Mouse (Mus musculus) forelimb bud, embryonic 11.5 days (tissue): Measurements from ENCODE around the gene Dpp6.
"Not testable (repeated sequence)": the region's sequence is repeated elsewhere in the genome, so short reads cannot be mapped to it uniquely, and the experiment has no call there.

Experiments
- DNase-seq: peaks from one replicate; pipeline ENCODE4 v3.0.0-alpha.2; 2012; ENCODE audit warnings: low read depth, low spot score

Dpp6 gene

DNA sequence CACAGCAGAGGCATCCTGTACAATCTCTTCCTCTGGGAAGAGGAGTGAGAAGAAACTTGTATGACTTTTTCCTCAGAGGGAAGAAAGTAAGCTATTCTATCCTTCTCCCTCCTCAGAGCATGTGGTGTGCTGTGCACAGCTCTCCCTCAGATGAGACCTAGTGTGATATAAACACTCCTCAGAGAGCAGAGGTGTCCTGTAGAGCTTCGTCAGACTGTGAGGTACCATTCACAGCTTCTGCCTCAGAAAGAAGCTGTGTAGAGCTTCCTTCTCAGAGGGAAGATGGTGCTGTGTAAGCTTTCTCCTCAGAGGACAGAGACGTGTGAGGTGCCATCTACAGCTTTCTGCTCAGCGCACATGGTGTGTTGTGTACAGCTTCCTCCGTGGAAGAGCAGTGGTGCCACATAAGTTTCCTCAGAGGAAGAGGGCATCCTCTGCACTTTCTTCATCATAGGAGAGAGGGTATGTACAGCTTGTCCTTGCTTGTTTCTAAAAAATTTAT lies 658.0 kb downstream of the Dpp6 start:
- DNase-seq, result no peak

DNA sequence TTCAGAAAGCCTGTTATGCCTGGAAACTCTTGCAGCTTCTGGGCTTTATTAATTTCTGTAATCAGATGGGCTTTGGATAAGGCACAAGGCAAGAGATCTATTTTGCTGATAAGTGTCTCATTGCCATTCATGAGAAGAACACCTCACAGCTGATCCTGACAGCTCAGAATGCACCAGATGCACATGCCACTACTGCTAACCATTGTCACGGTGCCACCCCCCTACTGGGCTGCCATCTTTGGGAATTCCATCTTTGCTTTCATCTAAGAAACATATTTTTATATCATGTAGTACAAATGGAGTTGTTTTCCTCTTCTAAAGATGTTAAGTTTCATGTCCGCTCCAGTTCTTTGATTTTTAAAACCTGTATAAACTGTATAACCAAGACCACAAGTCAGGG lies 664.7 kb downstream of the Dpp6 start:
- no peak for DNase-seq

DNA sequence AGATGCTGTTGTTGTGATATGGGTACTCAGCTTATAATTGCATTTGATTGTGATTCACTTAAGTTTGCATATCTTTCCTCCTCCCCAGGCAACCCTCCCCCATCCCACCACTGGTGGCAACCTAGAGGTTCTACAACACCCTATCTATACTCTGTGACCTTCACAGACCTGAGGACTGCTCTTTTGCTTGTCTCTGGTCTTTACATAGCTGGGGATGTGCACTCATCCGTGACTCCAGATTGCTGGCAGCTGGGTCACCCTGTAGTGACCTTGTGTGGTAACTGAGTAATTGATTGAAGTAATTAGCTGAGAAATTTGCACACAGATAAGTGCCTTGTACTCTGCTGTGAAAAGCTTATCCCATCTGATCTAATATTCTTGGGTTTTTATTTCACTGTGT lies 669.1 kb downstream of the Dpp6 start:
- no peak for DNase-seq

DNA sequence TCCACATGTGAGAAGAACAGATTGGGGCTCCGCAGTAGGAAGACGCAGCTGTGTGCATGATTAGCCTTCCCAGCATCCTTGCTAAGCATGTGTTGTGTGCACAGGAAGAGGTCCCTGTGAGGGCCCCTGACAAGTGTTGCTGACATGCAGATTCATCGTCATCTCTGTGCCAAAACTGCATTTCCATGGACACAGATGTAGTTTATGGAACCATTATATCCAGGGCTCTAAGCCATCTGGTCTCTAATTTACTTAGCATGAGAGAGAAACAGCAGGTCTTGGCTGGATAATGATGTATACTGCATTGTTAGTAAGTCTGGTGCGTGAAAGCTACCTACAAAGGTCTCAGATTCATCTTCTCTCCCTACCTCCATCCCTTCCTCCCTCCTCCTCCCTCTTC lies 673.9 kb downstream of the Dpp6 start:
- DNase-seq, result no peak

DNA sequence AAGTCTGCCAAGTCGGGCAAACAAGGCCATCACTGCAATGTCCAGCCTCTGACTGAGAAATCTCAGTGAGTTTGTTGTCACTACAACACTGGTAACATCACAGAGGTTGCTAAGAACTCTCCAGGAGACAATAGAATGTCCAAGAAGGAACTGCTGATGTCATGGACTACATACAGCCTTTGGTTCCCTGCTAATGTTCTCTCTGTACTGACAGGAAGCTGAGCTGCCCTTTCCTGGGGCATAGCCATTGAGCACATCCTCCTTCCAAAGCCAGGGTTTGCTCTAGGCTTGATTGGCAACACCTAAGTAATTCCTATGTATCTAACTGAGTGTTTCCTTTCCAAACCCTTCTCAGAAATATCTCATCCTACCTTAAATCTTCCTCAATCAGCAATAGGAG lies 684.3 kb downstream of the Dpp6 start, which contains the start of gene Speer4b:
Gene Speer4b (minus strand): TSS at position 101 of the 400 bp plus-strand sequence.
- not testable (repeated sequence) for DNase-seq

DNA sequence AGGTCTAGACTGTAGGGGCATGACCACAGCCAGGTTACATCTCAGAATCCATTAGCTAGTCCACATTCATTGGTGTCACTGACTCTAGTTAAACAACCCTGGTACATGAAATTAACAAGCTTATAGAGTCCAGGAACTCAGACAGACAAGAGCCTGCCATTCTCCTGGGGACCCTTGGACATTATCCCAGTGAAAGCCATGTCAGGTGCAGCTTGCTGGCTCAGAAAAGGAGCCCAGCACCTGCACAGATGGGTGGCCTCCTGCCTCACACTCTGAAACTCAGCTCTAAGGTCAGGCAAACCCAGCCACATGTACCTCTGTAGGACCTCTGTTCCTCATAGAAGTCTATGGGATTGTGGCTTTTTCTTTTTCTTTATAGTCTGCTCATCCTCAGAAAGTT lies 701.7 kb downstream of the Dpp6 start:
- no peak for DNase-seq

DNA sequence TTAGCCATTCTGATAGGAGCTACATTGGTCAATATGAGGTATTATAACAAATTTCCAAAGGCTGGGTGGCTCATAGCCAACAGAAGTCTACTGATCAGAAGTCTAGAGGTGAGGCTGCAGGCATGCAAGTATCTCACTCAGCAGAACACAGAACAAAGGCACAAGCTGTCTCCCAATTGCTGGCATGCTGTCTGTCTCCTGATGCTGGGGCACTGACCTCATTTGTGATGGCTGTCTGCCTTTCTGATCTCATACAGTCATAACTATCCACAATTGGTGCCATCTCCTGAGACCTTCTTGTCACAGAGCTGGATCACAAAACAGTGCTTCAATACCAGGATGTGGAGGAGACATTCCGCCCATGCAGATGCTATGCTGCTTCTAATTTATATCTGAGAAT lies 709.9 kb downstream of the Dpp6 start:
- no peak for DNase-seq

DNA sequence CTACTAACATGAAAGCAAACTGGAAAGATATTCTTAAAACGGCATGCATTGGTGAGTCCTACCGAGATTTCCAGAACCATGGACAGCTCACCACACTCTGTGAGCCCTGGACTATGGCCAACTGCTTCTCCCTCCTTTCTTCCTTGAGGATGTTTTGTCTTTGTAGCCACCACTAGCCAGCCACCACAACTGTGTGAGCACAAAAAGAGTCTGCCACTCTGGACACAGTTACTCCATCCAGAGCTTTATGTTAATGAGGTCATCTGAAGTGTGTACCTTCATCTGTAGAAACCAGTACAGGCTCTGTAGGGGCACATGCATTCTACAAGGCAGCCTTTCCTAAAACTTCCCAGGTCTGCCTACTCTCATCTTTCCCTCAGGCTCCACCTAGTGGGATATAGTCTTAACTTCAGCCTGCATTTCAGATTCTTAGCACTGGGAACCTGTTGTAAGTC lies 727.8 kb downstream of the Dpp6 start:
- peak; percentile 69 for DNase-seq

DNA sequence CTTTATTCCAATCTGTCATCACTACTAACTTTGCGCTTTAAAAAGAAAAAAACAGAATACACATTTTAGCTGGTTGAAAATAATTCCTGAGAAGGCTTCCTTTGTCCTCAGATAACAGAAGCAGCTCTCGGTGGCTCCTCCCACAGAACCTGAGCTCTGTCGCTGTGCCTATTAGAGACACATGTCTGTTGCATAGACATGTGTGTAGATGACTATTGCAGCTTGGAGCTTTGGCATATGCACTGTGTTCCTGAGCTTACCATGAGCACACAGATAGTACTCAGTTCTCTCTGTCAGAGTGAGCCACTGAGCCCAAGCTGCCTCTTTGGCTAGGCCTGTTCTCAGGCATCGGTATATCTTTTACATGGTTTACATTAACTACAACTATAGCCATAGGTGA lies 732.3 kb downstream of the Dpp6 start:
- no peak for DNase-seq

DNA sequence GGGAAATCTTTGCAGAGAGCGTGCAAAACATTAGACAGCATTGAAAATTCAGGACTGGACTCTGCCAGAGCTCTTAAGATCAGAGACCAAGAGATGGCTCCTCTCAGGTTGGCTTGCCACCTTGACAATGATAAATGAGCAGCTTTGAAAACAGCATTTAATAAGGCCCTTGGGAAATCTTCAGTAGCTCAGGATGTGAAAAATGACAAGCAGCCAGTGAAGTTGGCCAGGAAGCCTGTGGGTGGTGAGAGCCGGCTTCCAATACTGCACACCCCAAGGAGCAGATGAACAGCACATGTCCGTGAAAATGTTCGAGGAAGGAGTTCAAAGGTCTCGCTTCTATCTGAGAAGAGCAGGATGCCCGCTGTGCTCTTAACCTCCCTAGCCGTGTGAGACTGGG lies 748.7 kb downstream of the Dpp6 start:
- no peak for DNase-seq

DNA sequence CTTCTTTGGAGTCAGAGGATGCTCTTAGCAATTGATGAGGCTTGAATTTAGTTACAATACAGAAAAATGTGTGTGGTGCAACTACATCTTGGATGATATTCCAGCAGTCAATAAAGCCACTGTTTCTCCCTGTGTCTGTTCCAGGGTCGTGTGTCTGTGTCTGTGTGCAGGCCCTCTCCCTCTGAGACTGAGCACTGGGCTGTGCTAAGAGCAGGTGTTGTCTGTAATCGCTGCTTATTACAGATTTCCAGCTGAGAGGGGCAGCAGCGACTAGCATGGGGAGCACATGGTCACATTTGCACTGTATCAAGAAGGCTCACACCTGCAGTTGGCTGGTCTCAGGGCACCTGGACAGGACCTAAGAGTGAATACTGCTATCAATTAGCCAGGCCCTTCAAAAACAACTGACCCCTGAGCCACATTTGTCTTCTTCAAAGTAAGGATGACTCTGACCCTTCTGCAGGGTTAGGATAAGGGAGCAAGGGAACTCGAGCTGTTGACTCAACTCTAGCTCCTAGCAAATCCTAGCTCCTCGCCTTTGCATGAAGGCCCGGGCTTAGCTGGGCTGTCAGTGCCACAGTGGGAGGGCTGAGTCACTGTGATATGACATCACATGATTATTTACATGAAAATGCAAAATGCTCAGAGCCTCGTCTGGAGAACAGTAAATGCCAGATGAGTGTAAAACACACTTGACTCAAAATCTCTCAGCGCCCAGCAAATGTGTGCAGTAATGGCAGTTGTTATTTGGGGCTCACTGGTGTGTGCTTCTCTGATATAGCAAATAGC lies 771.2 kb downstream of the Dpp6 start:
- no peak for DNase-seq

DNA sequence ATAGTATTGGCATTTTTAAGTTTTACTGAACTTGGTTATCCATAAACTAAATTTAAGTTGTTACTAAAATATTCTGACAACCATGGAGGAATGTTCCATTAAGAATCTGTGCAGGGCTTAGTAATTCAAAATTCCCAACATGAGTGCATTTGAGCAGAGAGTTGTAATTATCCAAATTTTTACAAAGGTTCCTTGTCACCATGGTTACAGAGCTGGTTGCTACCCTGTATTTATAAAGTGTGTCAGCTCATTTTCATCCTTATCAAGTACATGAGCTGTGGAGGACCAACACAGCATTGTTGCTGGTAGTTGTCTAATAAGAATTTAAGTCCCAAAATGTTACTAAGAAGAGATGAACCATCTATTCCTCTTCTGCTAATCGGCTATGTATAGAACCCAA lies 787.1 kb downstream of the Dpp6 start:
- DNase-seq, result no peak

DNA sequence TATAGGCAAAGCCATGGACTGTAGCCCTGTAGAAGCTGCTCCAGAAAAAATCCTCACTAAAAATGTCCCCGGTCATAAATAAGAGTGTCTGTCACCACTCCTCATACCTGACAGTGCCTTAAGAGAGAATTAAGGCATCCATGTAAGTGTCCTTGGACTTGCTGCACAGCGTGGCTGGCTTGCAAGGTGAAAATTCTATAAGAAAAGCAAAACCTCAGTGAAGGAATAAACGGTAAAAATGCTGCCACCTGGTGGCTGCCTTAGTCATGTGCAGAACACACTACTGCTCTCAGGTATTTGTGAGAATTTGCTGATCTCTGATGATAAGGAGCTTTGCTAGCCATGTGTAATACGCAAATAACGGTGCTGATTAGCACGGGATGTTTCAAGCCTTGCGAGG lies 798.8 kb downstream of the Dpp6 start:
- peak; percentile 60 for DNase-seq

DNA sequence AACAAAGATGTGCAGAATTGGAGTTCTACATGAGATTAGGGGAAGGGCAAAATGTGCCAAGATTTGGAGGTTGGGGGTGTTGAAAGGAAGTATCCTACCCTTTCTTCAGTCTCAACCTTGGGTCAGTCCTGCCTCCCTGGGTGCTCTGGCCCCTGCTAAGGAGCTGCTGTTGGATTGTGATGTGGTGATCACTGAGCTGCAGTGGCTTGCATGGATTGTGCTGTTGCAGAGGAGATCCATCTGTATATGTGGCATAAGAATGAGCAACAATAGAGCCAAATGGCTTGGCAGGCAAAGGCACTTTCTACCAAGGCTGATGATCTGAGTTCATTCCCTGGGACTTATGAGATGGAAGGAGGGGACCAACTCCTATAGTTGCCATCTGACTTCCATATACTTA lies 804.8 kb downstream of the Dpp6 start:
- no peak for DNase-seq

DNA sequence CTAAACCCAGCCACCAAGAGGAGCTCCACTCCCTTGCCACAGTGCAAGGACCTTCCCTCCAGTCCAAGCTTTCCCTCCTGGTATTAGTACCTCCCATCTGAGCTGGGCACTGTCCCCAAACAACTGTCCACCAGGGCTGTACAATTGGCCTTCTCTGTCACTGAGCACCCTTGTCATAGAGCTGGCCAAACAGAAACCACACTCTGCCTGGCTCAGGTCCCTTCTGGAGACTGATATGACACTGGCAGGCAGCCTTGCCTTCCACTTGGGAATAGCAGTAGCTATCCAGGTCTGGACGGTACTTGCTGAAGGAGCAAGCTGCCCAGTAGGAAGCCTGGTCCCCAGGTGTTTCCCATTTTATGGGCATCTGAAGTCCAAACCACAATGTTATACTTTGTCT lies 806.9 kb downstream of the Dpp6 start:
- no peak for DNase-seq

DNA sequence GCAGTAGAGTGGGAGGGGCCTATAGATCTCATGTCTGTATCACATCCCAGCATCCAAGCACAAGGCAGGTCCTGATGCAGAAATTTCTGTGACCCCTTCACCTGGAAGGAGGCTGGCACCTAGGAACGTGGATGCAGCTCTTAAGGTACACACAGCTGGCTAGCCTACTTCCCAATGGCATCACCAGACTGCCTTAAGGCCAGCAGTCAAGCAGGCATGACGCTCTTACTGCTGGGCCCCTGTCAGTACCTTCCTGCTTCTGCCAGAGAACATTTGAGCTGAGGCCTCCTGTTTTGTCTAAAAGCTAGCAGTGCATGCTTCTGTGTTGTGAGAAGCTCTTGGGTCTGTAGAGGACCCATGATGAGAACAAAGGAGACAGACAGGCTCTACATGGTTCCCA lies 815.1 kb downstream of the Dpp6 start:
- DNase-seq, result no peak

DNA sequence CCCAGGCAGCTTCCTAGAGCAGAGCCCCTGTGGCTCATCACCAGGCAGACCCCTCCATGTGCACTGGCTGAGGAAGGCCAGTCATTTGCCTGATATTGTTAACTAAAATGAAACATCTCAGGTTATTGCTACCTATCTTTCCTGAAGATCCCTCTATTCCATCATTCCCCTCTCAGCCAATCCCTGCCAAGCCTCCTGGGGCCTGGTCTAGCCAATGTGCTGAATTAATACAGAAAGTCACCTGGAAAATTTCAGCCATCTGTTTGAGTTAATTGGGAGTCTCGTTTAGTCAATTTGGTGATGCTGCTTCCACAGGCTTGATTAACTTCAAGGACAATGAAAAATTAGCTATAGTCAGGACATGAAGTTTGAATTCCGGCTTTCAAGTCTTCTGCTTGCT lies 818.9 kb downstream of the Dpp6 start:
- no peak for DNase-seq

DNA sequence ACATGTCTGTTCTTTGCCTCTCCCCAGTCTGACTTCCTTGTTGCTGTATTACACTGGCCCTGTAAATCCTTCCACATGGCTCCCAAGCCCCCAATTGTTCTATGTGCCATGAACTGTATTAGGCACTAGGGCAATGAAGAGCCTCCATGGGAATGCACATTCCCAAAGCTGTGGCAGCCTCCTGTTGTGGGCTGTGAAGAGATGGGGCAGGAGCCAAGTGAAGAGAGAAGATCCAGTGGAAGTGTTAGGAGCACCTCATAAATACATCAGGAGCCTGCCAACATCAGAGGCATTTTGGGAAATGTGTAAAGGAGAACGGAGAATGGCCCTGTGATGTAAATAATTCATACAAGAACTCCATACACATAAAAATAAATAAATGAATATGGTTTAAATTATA lies 824.9 kb downstream of the Dpp6 start:
- DNase-seq, result no peak

DNA sequence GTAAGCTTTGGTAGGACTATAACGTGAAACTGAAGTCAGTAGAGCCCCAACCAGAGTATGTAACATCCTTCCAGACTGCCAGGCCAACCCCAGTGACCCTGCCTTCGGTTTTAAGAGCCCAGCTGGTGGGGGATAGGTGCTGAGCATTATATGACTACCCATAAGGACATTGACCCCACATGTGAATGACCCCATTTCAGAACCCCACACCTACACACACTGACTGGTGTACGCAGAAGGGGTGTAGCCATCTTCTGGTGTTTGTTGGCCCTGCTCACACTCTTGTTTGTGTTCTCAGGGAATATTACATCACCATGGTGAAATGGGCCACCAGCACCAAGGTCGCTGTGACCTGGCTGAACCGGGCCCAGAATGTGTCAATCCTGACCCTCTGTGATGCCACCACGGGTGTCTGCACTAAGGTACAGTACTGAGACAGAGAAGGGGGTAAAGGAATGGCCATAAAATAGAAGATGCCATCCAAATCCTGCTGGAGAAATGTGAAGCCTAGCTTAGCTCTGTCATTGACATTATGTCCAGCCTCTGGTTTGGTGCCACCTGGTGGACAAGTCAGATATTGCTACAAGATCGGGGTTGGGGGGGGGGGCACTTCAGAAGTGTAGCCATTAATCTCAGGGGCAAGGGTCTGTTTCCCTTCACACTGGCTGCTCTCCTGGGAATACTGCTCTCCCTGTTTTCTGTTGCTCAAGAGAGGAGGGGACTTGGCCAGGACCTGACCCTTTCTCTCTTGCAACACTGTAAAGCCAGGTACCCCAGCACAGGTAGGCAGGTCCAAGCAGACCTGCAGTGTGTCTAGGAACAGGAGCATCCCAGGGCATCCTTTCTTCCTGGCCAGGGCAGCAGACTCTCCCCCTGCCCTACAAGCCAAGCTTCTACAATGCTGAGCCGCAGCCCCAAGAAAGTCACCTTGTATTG lies 835.1 kb downstream of the Dpp6 start:
- peak; percentile 55 for DNase-seq

DNA sequence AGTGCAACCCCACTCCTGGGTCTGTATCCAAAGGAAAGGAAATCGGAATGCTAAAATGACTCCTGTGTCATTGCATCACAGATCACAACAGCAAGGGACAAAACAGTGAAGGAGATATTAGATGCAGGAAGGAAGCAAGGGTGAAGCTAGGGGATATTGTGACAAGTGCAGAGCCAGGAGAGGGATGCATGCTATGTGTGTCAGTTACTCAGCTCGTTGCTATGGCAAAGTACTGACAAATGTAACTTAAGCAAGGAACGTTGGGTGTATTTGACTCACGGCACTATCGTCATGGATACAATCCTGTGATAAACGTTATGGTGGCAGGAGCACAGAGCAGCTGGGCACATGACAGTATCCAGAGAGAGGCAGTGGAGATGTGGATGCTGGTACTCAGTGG lies 839.1 kb downstream of the Dpp6 start:
- DNase-seq, result no peak

DNA sequence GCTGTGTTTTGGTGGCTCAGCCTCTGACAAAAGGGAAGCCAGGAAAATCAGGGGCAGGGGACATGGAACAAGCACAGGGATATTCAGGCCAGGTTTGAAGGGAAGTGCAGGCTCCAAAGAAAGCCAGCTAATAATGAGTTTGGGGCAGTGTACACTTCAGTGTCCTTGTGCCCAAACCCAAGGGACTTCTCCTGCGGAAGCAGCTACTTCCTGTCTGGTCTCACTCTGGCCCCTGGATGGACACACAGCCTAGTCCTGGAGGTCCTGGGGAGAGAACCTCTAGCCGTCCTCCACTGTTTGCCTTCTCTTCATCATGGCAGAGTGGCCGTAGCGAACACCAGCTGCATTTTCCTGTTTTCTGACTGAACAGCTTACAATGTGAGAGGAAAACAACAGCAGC lies 840.7 kb downstream of the Dpp6 start:
- no peak for DNase-seq

DNA sequence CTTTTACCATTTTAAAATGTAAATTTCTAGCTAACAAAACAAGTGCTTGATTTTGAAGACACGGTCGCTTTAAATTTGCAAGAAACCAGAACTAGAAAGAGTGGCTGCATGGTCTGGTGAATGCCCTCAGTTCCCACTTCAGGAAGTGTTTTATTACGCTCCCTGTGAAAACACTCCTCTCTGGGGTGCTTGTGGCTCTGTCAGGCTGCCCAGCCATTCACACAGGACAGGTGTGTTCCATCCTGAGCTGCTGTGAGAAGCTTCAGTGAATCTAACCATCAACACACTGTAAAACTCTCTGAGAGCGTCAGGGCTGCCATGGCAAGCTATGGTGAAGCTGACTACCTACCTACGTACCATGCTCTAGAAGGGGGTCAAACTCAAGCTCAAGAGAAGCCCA lies 841.2 kb downstream of the Dpp6 start:
- no peak for DNase-seq

DNA sequence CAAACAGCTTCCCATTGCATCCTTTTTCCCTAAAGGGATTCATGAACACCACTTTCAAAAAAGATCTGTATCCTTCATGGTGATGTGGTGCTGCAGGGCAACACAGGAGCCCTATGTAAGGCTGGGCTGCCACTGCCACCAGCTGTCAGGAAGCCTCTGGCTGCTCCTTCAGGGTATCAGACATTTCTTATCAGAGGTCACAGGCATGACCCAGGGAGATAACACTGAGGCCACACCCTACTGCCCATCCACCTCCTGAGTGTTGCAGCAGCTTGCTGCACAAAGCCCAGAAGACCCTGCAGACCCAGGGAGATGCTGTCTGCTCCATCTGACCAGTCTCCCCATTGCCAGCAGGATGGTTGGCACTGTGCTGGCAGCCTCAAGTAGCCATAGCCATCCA lies 841.6 kb downstream of the Dpp6 start:
- DNase-seq, result no peak
